Mouse (Mus musculus): Measurements from ENCODE around the gene Olfr229.
"Not testable (repeated sequence)": the region's sequence is repeated elsewhere in the genome, so short reads cannot be mapped to it uniquely, and the experiment has no call there.

Gene Olfr229

GRCm38 (mm10) chr9:39907036-39907435 lies at the start of gene Olfr229:
Olfr229 (plus strand) TSS chr9:39907336.
- DNase-seq (ENCODE audit: extremely low read depth, low read depth), result no peak

GRCm38 (mm10) chr9:39866122-39866521 lies 41.0 kb upstream of the Olfr229 start, which contains the start of gene Olfr972:
Olfr972 (plus strand) TSS chr9:39866422.
- no peak for DNase-seq (ENCODE audit: extremely low read depth, low read depth)

- DNase-seq (ENCODE audit: extremely low read depth, low read depth), result not testable (repeated sequence)
Measured at GRCm38 (mm10) chr9:39871986-39872385, 35.1 kb upstream of the Olfr229 start.

GRCm38 (mm10) chr9:39877541-39878396 lies 29.4 kb upstream of the Olfr229 start:
- DNase-seq (ENCODE audit: extremely low read depth, low read depth), result not testable (repeated sequence)

DNA sequence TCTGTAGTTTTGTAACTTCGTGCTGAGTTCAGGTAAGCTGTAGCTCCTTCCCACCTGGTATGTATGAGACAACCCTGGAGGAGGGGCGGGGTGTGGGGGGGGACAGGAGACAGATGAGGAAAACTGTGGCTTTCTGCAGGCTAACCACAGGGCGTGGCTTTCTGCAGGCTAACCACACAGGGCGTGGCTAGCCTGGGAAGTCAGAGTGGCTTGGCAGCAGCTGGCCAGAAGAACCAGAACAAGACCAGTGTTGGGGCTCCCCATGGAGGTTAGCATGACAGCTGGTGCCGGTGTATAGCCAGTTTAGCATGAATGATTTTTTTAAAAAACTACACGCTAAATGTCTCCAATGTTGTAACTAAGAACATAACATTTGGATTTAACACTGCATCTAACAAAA lies 2.0 kb upstream of the Olfr229 start:
- DNase-seq (ENCODE audit: extremely low read depth, low read depth), result no peak

- DNase-seq (ENCODE audit: extremely low read depth, low read depth), result no peak
Measured at GRCm38 (mm10) chr9:39909939-39910338, 2.8 kb downstream of the Olfr229 start.

DNA sequence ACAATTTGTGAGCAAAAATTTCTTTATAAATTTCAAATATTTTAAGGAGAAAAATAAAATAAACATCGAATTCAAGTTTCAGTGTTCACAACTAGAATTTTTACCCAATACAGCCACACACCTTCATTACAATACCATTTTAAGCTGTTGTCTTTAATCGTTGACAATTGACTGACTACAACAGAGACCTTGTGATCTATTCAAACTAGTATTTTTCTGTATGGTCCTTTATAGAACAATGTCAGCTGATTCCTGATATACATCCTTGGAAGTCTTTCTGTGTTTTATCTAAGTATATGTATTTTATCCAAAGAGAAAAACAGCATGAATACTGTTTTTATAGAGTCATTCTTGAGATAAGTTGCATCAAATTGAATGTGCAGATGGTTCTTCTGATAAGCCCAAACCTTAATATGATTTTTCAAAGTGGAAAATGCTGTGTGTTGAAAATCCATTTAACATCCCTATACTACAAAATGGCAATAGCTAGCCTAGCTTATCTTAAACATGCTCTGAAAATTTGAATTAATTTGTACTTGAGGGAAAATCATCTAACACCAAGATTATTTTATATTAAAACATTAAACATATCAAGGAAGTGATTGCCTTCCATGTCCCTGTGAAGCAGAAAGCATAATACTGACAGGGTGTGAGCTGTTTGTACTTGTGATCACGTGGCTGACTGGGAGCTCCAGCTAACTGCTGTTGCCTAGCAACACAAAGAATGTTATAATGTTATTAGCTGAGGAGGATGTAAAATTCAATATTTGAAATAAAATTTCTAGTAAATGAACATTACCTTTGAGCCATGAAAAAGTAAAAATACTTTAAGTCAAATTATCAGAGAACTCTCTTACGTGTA lies 21.1 kb downstream of the Olfr229 start:
- not testable (repeated sequence) for DNase-seq (ENCODE audit: extremely low read depth, low read depth)

GRCm38 (mm10) chr9:39928837-39929236 lies 21.7 kb downstream of the Olfr229 start:
- not testable (repeated sequence) for DNase-seq (ENCODE audit: extremely low read depth, low read depth)

DNA sequence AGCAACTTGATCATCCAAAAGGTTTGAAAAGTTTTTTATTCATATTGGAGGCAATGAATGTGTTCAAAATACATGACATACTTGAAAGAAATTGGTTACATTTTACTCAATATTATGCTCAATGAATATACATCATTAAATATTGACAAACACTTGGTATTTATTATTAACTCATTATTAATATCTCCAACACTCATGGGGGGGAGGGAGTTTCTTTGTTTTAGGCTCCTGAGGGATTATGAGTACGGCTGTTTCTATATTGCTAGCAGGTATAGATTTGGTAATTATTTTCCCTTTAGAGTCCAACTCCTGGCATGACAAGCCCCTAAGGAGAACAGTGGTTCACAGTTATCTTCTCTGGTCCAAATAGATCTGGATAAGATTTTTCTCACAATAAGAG lies 30.1 kb downstream of the Olfr229 start, which contains the start of gene Olfr974:
Gene Olfr974 (plus strand): TSS at position 301 of the 400 bp plus-strand sequence.
- DNase-seq (ENCODE audit: extremely low read depth, low read depth), result no peak

GRCm38 (mm10) chr9:39951946-39952345 lies 44.8 kb downstream of the Olfr229 start, which contains the start of gene Olfr975:
Olfr975 (minus strand) TSS chr9:39952046.
- no peak for DNase-seq (ENCODE audit: extremely low read depth, low read depth)

- DNase-seq (ENCODE audit: extremely low read depth, low read depth), result not testable (repeated sequence)
Measured at GRCm38 (mm10) chr9:39961033-39961432, 53.9 kb downstream of the Olfr229 start, which contains the start of gene Olfr976. Olfr976 (minus strand) TSS chr9:39961133.
